Mouse (Mus musculus) bone marrow, adult 2 months (tissue): Measurements from ENCODE around the gene Fuom. TPM values are rescaled to one million over a fixed set of nuclear protein-coding genes. Genes with fewer than 3 reads are reported as not detected.
A peak's percentile ranks its signal among the peaks of the same experiment; 100 is the strongest.
"Not testable (repeated sequence)": the region's sequence is repeated elsewhere in the genome, so short reads cannot be mapped to it uniquely, and the experiment has no call there.

Experiments
- H3K27ac ChIP-seq: fragments of 200-500 bp; 2 replicates; pipeline ENCODE4 v1.5.1; 2012; ENCODE audit warnings: low read depth, mild to moderate bottlenecking, control low read depth, inconsistent platforms, low read length; ENCODE audit not compliant: control insufficient read depth, poor library complexity, insufficient read depth
- H3K4me1 ChIP-seq: fragments of 200-500 bp; 2 replicates; pipeline ENCODE4 v1.6.1; 2011; ENCODE audit warnings: low read length; ENCODE audit not compliant: control insufficient read depth, insufficient read depth
- H3K4me3 ChIP-seq: fragments of 200-500 bp; replicated peaks from 2 replicates; pipeline ENCODE3; 2011; ENCODE audit warnings: mild to moderate bottlenecking, low read depth, low read length, control low read depth; ENCODE audit not compliant: control insufficient read depth
- CTCF ChIP-seq: fragments of 200-500 bp; IDR thresholded peaks from 2 replicates; pipeline ENCODE4 v1.5.1; 2011; ENCODE audit warnings: low read length, control low read depth; ENCODE audit not compliant: control insufficient read depth, insufficient read depth
- POLR2A ChIP-seq: fragments of 200-500 bp; IDR thresholded peaks from 2 replicates; pipeline ENCODE4 v1.6.1; 2011; ENCODE audit warnings: low read depth, mild to moderate bottlenecking, control low read depth, low read length, borderline replicate concordance; ENCODE audit not compliant: control insufficient read depth
- WGBS: fragments of 180-500 bp; shearing (Covaris S2); methylation state at CpG from one replicate; pipeline ENCODE4 v1.1.7; 2018; 5-methylcytosine and 5-hydroxymethylcytosine counted together
- polyA plus RNA-seq: library from polyadenylated mRNA; stranded (reverse); fragments of >200 nt; gene quantifications from 2 replicates; pipeline ENCODE4 v1.2.4, GENCODE M21; 2011; ENCODE audit warnings: low replicate concordance; ENCODE audit not compliant: missing spikeins, insufficient read depth, insufficient read length

The Fuom gene
- polyA plus RNA-seq = 11.3 and 18.7 TPM in 2 replicates

DNA sequence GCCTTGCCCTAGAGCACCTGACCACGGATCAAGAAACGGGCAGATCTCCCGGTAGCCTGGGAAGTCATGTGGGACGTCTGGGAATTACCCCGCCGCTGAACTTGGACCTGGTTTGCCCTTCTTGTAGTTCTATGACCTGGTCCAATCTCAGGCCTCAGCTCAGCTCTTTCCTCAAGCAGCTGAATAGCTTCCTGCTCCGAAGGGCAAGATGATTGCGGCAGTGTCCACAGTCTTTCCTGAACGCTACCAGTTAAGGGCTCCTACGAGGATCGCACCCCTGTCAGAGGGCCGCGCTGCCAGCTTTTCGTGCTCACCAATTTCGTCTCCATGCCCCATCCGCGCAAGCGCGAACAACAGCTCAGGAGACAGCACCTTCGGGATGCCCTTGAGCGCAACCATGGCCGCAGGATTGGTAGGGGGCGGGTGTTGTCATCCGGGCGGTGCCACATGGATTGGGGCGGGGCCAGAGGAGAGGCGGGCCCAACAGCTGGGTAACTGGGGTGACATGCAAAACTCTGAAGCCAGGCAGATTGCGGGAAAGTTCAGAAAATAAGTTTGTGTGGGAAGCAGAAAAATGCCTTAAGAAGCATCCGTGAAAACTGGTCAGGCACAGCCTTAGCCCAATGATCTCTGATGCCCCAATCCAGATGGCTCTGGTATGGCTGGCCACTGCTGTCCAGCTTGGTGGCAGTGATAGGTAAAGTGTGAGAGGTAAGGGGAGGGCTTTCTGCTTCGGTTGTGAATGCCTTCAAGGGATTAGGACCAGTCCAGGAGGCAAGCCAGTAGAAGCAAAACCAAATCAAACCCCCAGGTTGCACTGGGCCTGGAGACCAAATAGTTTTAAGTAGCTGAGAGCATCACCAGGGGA is at the start of gene Fuom:
Gene Fuom (minus strand): TSS at position 449 of the 868 bp plus-strand sequence.
- TF ChIP-seq POLR2A (no peak), CTCF (no peak)
- Histone ChIP-seq H3K4me3 (peak within 1 kb of the TSS; percentile 63), H3K27ac (no peak within 1 kb of the TSS), H3K4me1 (peaks cover 2% of the 10 kb centered on the region)
- 4% methylated on average over 30 of the region's 30 CpGs for WGBS

- Histone ChIP-seq H3K27ac (no peak overlapping the region), H3K4me3 (no peak overlapping the region), H3K4me1 (no peaks in the 10 kb centered on the region)
- 86% methylated on average over 4 of the region's 4 CpGs for WGBS
- no peak for TF ChIP-seq POLR2A
- TF ChIP-seq CTCF = no peak
Measured at GRCm38 (mm10) chr7:140144550-140144949, 42.3 kb upstream of the Fuom start.

DNA sequence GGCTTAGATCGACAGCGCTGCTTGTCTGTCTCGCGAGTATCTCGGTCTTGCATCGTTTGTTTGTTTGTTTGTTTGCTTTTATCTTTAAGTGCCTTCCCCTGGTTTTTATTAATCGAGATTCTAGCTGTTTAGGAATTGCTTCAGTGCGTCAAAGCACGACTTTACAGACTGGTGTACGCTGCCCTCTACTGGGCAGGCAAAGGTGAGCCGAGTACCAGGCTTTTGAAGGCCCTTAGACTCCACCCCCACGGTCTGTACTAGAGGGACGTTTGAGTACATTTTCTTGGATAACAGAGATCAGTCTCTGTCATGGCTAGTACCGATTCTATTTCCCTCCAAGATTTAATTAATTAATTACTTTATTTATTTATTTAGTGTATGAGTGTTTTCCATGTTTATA is 39.1 kb upstream of the Fuom start:
- H3K4me3 ChIP-seq = no peak overlapping the region
- H3K4me1 ChIP-seq = no peaks in the 10 kb centered on the region; the same call in 1 of the 2 replicates
- 3% methylated on average over 14 of the region's 14 CpGs for WGBS
- TF ChIP-seq CTCF = peak; percentile 90
- TF ChIP-seq POLR2A = no peak
- H3K27ac ChIP-seq = no peak overlapping the region

- H3K4me1 ChIP-seq = peaks cover 3% of the 10 kb centered on the region; the same call in 1 of the 2 replicates
- peak overlapping the region; percentile 77 for H3K4me3 ChIP-seq
- TF ChIP-seq CTCF = no peak
- no peak for TF ChIP-seq POLR2A
- 1% methylated on average over 8 of the region's 8 CpGs for WGBS
- peak overlapping the region; percentile 62 for H3K27ac ChIP-seq
Measured at GRCm38 (mm10) chr7:140138021-140138310, 35.7 kb upstream of the Fuom start.

GRCm38 (mm10) chr7:140137135-140138020 is 35.1 kb upstream of the Fuom start, which contains the start of gene Mtg1:
TSS of gene Mtg1 (plus strand) at chr7:140137564.
- Histone ChIP-seq H3K4me3 (peak within 1 kb of the TSS; percentile 77), H3K27ac (peak within 1 kb of the TSS; percentile 62), H3K4me1 (peaks cover 3% of the 10 kb centered on the region; the same call in 1 of the 2 replicates)
- peak; percentile 89; the same call in 1 of the 2 replicates for TF ChIP-seq POLR2A
- no peak for TF ChIP-seq CTCF
- 3% methylated on average over 39 of the region's 39 CpGs for WGBS

DNA sequence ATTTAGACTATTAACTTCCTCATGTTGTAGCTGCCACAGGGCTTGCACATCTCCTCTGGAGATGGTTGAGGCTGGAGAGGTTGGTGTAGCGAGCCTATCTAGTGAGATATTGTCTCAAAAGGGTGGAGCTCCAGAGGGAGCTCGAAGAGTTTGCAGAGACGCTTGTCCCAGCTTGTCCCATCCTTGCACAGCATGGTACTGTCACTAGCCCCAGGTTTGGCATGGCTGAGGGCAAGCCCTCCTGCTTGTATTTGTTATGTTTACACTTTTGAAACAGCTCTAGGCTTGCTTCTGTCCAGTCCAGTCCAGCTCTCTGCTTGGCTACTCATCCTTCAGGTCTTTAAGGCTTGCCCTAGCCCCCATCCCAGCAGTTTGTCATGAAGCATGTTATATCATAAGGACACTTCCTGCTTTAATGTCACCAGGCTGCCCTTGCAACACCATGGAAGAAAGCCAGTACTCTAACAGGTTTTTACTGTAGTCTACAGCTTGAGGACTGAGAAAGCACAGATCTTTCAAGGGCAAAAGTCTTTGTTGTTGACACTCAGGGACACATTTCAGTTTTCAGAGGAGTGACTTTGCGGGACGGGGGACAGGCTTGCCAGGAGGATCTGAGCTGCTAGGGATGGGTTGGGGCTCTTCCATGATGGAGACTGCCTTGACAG is 33.0 kb upstream of the Fuom start:
- Histone ChIP-seq H3K4me1 (peaks cover 3% of the 10 kb centered on the region; the same call in 1 of the 2 replicates), H3K4me3 (no peak overlapping the region), H3K27ac (peak overlapping the region; percentile 42; the same call in 1 of the 2 replicates)
- 57% methylated on average over 5 of the region's 5 CpGs for WGBS
- TF ChIP-seq CTCF (no peak), POLR2A (no peak)

GRCm38 (mm10) chr7:140134033-140134432 is 31.8 kb upstream of the Fuom start:
- H3K4me1 ChIP-seq, H3K4me3 ChIP-seq: not testable (repeated sequence)
- peak overlapping the region; percentile 4; the same call in 1 of the 2 replicates for H3K27ac ChIP-seq
- 14% methylated on average over 7 of the region's 7 CpGs for WGBS

DNA sequence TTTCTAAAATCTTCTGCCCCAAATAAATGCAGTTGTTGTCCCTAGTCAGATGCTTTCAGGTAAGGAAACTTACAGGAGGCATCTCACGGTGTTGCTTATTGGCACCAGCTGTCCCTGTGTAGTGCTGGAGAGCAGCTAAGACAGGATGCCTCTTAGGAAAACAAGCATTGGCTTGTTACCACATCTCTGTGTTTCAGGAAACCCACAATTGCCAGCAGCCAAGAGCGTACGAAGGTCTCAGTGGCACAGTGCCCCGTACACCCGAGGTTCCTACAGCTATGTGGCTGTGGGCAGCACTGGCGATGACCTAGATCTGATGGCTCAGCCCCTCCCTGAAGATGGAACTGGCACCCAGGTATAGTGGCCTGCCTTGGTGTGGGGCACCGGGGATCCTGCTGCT is 29.9 kb upstream of the Fuom start:
- H3K4me1 ChIP-seq = not testable (repeated sequence)
- H3K4me3 ChIP-seq = peak overlapping the region; percentile 21
- 17% methylated on average over 7 of the region's 7 CpGs for WGBS

More for the DNA sequence above, 29.9 kb upstream of the Fuom start:
- H3K27ac ChIP-seq = peak overlapping the region; percentile 51; the same call in 1 of the 2 replicates
